Mouse (Mus musculus) ES-Bruce4 (cell line): ENCODE data around the gene Map3k19.

Source experiments
- CTCF ChIP-seq: IDR thresholded peaks from one replicate; pipeline ENCODE4 v1.8.1; 2011; ENCODE audit warnings: low read depth, low read length
- POLR2A ChIP-seq: IDR thresholded peaks from one replicate; pipeline ENCODE4 v1.8.1; 2011; ENCODE audit warnings: low read length; ENCODE audit not compliant: insufficient read depth

- TF ChIP-seq POLR2A (no peak), CTCF (no peak)
Measured at GRCm38 (mm10) chr1:127795087-127795769, 59.6 kb downstream of the Map3k19 start.
